Mouse (Mus musculus) brain, adult 2 months (tissue): ENCODE measurements at regions not wholly inside any gene's neighbourhood (a gene's known extent, or its start where the extent isn't known, plus 50 kb on each side); places are given as distances from the start of the nearest gene placed in this dataset.

Experiments
- DNase-seq: peaks from one replicate; pipeline ENCODE4 v3.0.0; 2011; ENCODE audit warnings: low read depth, low spot score

- no peak for DNase-seq
These were observed 110.0 kb upstream of the Syt13 start for GRCm38 (mm10) chr2:92804916-92805315.

GRCm38 (mm10) chr2:92805761-92806160 is 109.1 kb upstream of the Syt13 start:
- DNase-seq, result no peak

GRCm38 (mm10) chr2:92806481-92807195 is 108.3 kb upstream of the Syt13 start:
- peak; percentile 70 for DNase-seq

- DNase-seq, result no peak
These were observed 107.5 kb upstream of the Syt13 start for GRCm38 (mm10) chr2:92807404-92807803.

- DNase-seq, result no peak
These were observed 106.8 kb upstream of the Syt13 start for GRCm38 (mm10) chr2:92808121-92808520.

- DNase-seq, result peak; percentile 54
These were observed 105.7 kb upstream of the Syt13 start for GRCm38 (mm10) chr2:92809226-92809625.

GRCm38 (mm10) chr2:92809681-92810323 is 105.1 kb upstream of the Syt13 start:
- DNase-seq, result peak; percentile 47

- peak; percentile 87 for DNase-seq
These were observed 103.9 kb upstream of the Syt13 start for GRCm38 (mm10) chr2:92810956-92811355.

- DNase-seq, result peak; percentile 79
These were observed 101.9 kb upstream of the Syt13 start for GRCm38 (mm10) chr2:92813028-92813427.

GRCm38 (mm10) chr2:92819586-92819985 is 95.3 kb upstream of the Syt13 start:
- DNase-seq, result peak; percentile 66

- DNase-seq, result no peak
These were observed 90.6 kb upstream of the Syt13 start for GRCm38 (mm10) chr2:92824325-92824724.

- no peak for DNase-seq
These were observed 89.5 kb upstream of the Syt13 start for GRCm38 (mm10) chr2:92825395-92825794.

- peak; percentile 46 for DNase-seq
These were observed 84.8 kb upstream of the Syt13 start for GRCm38 (mm10) chr2:92830134-92830533.

- no peak for DNase-seq
These were observed 83.1 kb upstream of the Syt13 start for GRCm38 (mm10) chr2:92831784-92832183.

GRCm38 (mm10) chr2:92836203-92836602 is 78.7 kb upstream of the Syt13 start:
- peak; percentile 77 for DNase-seq

GRCm38 (mm10) chr2:92838012-92838411 is 76.9 kb upstream of the Syt13 start:
- DNase-seq, result no peak

- DNase-seq, result peak; percentile 88
These were observed 74.9 kb upstream of the Syt13 start for GRCm38 (mm10) chr2:92840009-92840408.

- DNase-seq, result no peak
These were observed 73.3 kb upstream of the Syt13 start for GRCm38 (mm10) chr2:92841626-92842025.

- DNase-seq, result peak; percentile 42
These were observed 69.7 kb upstream of the Syt13 start for GRCm38 (mm10) chr2:92845061-92845769.

GRCm38 (mm10) chr2:92848962-92849361 is 65.9 kb upstream of the Syt13 start:
- DNase-seq, result peak; percentile 28

- DNase-seq, result peak; percentile 39
These were observed 63.6 kb upstream of the Syt13 start for GRCm38 (mm10) chr2:92851336-92851735.

GRCm38 (mm10) chr2:92853175-92853574 is 61.7 kb upstream of the Syt13 start:
- DNase-seq, result peak; percentile 27

GRCm38 (mm10) chr2:92854331-92854730 is 60.6 kb upstream of the Syt13 start:
- no peak for DNase-seq
